Mouse (Mus musculus) midbrain, postnatal 0 days (tissue): ENCODE data around the gene Traf7. TPM values are rescaled to one million over a fixed set of nuclear protein-coding genes. Genes with fewer than 3 reads are reported as not detected.

Experiments used
- ATAC-seq: fragments of 200-750 bp; cut with Nextera tagmentation; 2 replicates; pipeline ENCODE4 v1.8.0; 2017; ENCODE audit warnings: moderate number of reproducible peaks, mild to moderate bottlenecking, moderate TSS enrichment, moderate library complexity; ENCODE audit not compliant: low FRiP score
- DNase-seq: peaks from one replicate; pipeline ENCODE4 v3.0.0-alpha.2; 2015; ENCODE audit warnings: low spot score
- H3K27ac ChIP-seq: fragments of 300-500 bp; sonication (generic); 2 replicates; pipeline ENCODE4 v1.5.1; 2014; ENCODE audit warnings: low read depth, mild to moderate bottlenecking, low read length, mixed read lengths
- H3K27me3 ChIP-seq: fragments of 300-500 bp; sonication (generic); 2 replicates; pipeline ENCODE4 v1.6.1; 2014; ENCODE audit warnings: low read length, control low read depth, mixed read lengths; ENCODE audit not compliant: insufficient read depth
- H3K36me3 ChIP-seq: fragments of 300-500 bp; sonication (generic); 2 replicates; pipeline ENCODE4 v1.6.1; 2014; ENCODE audit warnings: low read length, control low read depth, mixed read lengths; ENCODE audit not compliant: insufficient read depth
- H3K4me1 ChIP-seq: fragments of 300-500 bp; sonication (generic); 2 replicates; pipeline ENCODE4 v1.6.1; 2014; ENCODE audit warnings: mild to moderate bottlenecking, control low read depth, antibody characterized with exemption, low read length, mixed read lengths; ENCODE audit not compliant: insufficient read depth
- H3K4me2 ChIP-seq: fragments of 300-500 bp; sonication (generic); 2 replicates; pipeline ENCODE4 v1.6.1; 2014; ENCODE audit warnings: low read depth, mild to moderate bottlenecking, low read length, mixed read lengths; ENCODE audit not compliant: poor library complexity, severe bottlenecking
- H3K4me3 ChIP-seq: fragments of 300-500 bp; sonication (generic); 2 replicates; pipeline ENCODE4 v1.5.1; 2014; ENCODE audit warnings: low read depth, mild to moderate bottlenecking, low read length, moderate library complexity
- H3K9ac ChIP-seq: fragments of 300-500 bp; sonication (generic); replicated peaks from 2 replicates; pipeline ENCODE4 v1.6.1; 2014; ENCODE audit warnings: mild to moderate bottlenecking, low read length, moderate library complexity, mixed read lengths; ENCODE audit not compliant: poor library complexity, severe bottlenecking
- H3K9me3 ChIP-seq: fragments of 300-500 bp; sonication (generic); 2 replicates; pipeline ENCODE4 v1.6.1; 2016; ENCODE audit warnings: low read length, control low read depth
- CTCF ChIP-seq: IDR thresholded peaks from 2 replicates; pipeline ENCODE4 v1.5.1; 2016; ENCODE audit warnings: antibody characterized with exemption, mild to moderate bottlenecking
- WGBS: fragments of 180-500 bp; shearing (Covaris S2); extraction: QIAGEN DNeasy Blood & Tissue Kit; methylation state at CpG from one replicate; pipeline ENCODE4 v1.1.7; 2014; 5-methylcytosine and 5-hydroxymethylcytosine counted together
- polyA plus RNA-seq: library from polyadenylated mRNA; unstranded; fragments of >200 nt; fragmentation: Nextera tagmentation; extraction: Ambion mirVana; gene quantifications from 2 replicates; pipeline ENCODE4 v1.2.1, GENCODE M21; 2015
- total RNA-seq: library from RNA; depleted of rRNA; stranded (reverse); fragments of >200 nt; gene quantifications from 2 replicates; pipeline ENCODE4 v1.2.3, GENCODE M21; 2014

Traf7 gene
- total and polyA plus RNA-seq, 2 experiments from 2014 or later = 71.4 to 175 TPM

DNA sequence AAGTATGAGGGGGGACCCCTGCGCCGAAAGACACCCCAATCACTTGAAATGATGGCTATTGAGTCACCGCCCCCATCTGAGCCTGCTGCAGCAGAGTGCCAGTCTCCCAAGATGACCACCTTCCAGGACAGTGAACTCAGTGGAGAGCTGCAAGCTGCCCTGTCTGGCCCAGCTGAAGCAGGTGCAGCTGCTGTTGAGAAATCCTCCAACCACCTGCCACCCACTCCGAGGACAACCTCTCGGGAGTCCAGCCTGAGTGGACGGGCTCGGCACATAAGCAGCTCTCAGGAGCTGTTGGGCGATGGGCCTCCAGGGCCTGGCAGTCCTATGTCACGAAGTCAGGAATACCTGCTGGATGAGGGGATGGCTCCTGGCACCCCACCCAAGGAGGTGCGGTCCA, 23.7 kb downstream of the Traf7 start:
- Histone ChIP-seq H3K4me2 (no peak overlapping the region), H3K27me3 (no peaks in the 10 kb centered on the region), H3K9ac (no peak overlapping the region), H3K4me1 (no peaks in the 10 kb centered on the region), H3K36me3 (peaks cover 90% of the 10 kb centered on the region), H3K4me3 (no peak overlapping the region), H3K27ac (no peak overlapping the region), H3K9me3 (no peaks in the 10 kb centered on the region)
- ATAC-seq = no peak
- no peak for DNase-seq
- WGBS = 88% methylated on average over 10 of the region's 10 CpGs
- TF ChIP-seq CTCF = no peak

DNA sequence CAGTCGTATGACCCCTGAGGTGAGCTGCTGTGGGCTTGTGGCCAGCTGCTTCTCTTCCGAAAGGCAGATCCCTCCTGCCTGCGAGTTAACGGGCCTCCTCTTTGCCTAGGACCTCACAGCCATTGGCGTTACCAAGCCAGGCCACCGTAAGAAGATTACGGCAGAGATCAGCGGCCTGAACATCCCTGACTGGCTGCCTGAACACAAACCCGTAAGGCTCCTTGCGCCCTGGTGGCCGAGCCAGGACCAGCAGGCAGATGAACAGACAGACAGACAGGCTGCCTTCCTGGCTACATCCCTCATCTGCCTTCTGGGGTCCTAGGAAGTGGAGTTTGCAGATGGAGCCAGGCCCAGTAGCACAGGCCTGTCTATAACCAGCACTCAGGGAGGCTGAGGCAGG, 25.5 kb downstream of the Traf7 start:
- H3K4me2 ChIP-seq = no peak overlapping the region
- H3K4me3 ChIP-seq = no peak overlapping the region
- H3K9ac ChIP-seq = no peak overlapping the region
- 24% methylated on average over 11 of the region's 11 CpGs for WGBS
- TF ChIP-seq CTCF = peak; percentile 40
- DNase-seq (no peak), ATAC-seq (no peak)
- H3K4me1 ChIP-seq = no peaks in the 10 kb centered on the region
- H3K27me3 ChIP-seq = no peaks in the 10 kb centered on the region
- peaks cover 89% of the 10 kb centered on the region for H3K36me3 ChIP-seq
- no peak overlapping the region for H3K27ac ChIP-seq
- no peaks in the 10 kb centered on the region for H3K9me3 ChIP-seq

DNA sequence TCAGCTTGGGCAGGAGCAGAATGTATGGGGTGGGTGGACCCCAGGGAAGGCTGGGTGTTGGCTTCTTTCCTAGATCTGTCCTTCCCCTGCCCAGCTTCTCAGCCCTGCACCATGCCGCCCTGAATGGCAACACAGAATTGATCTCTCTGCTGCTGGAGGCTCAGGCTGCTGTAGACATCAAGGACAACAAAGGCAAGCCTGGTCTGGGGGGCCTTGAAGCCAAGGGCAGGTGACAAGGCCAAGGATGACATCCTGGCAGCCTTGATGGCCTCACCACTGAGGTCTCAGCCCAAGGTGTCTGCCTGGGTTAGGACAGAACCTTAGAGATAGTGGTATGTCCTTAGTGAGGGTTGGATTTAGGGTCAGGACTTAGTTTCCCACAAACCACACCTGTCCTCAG, 31.7 kb downstream of the Traf7 start:
- ATAC-seq = no peak
- no peak overlapping the region for H3K9ac ChIP-seq
- no peak for TF ChIP-seq CTCF
- WGBS = 80% methylated on average over 1 of the region's 1 CpGs
- peaks cover 50% of the 10 kb centered on the region for H3K36me3 ChIP-seq
- no peaks in the 10 kb centered on the region for H3K9me3 ChIP-seq
- no peak for DNase-seq
- no peaks in the 10 kb centered on the region; the same call in 1 of the 2 replicates for H3K4me1 ChIP-seq
- H3K4me3 ChIP-seq = no peak overlapping the region
- H3K27ac ChIP-seq = 0 out of 2 replicates have a peak overlapping the region, but pooled peaks have one; percentile 12
- H3K27me3 ChIP-seq = no peaks in the 10 kb centered on the region
- no peak overlapping the region for H3K4me2 ChIP-seq

DNA sequence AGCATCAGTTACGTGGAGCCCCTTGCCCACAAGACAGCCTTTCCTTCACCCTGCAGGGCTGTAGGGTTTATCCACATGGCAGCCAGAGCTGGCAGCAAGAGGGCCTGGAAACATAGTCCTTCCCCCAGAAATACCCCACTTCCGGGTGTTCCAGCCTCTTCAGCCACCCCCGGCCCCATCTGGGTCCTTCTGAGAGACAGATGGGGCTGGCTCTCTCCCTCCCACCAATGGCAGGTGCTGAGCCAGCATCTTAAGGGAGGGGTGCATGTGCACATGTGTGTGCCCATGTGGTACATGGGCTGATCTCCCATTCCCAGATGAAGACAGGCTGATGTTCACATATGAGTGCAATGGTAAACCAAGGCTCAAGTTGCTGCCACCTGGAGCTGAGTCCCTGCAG, 32.3 kb downstream of the Traf7 start:
- Histone ChIP-seq H3K27ac (peak overlapping the region; percentile 8; the same call in 1 of the 2 replicates), H3K9me3 (no peaks in the 10 kb centered on the region), H3K4me3 (no peak overlapping the region), H3K9ac (no peak overlapping the region), H3K4me1 (peaks cover 4% of the 10 kb centered on the region), H3K27me3 (no peaks in the 10 kb centered on the region), H3K36me3 (peaks cover 44% of the 10 kb centered on the region), H3K4me2 (no peak overlapping the region)
- DNase-seq (peak; percentile 28), ATAC-seq (no peak)
- TF ChIP-seq CTCF = no peak
- WGBS = 80% methylated on average over 3 of the region's 3 CpGs

DNA sequence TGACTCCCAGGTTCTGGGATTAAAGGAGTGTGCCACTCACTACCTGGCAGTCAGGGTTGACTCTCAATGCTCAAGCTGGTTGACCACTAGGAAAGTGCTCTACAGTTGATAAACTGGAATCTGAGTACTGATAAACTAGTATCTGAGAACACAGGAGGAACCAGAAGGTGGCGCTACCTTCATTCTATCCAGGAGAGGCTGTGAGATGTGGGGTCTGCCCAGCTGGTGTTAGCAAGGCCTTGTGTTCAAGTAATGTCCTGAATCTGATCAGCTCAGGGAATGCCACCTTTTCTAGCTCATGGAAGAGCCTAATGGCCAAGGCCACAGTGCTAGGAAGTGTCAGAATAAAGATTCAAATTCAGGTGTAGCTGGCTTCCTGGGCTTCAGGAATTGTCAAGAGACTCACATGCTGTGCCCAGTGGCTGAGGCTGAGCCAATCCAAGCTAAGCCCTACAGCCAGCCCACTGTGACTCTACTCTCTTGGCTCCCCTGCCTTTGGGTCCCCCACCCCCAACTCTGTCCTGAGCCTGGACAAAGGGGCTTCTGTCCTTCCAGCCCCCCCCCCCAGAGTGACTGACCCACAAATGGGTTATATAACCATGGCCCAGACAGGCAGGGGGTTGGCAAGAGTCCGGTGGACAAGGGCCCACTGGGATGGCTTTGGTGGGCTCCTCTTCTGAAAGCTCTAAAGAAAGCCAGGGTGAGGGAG, 33.0 kb downstream of the Traf7 start:
- Histone ChIP-seq H3K4me3 (no peak overlapping the region), H3K4me2 (no peak overlapping the region), H3K27me3 (no peaks in the 10 kb centered on the region), H3K27ac (peak overlapping the region; percentile 38; the same call in 1 of the 2 replicates), H3K36me3 (peaks cover 40% of the 10 kb centered on the region), H3K4me1 (peaks cover 10% of the 10 kb centered on the region), H3K9me3 (no peaks in the 10 kb centered on the region), H3K9ac (no peak overlapping the region)
- TF ChIP-seq CTCF = peak; percentile 71
- DNase-seq = peak; percentile 78
- ATAC-seq = peak; percentile 65
- WGBS = 43% methylated on average over 2 of the region's 2 CpGs

DNA sequence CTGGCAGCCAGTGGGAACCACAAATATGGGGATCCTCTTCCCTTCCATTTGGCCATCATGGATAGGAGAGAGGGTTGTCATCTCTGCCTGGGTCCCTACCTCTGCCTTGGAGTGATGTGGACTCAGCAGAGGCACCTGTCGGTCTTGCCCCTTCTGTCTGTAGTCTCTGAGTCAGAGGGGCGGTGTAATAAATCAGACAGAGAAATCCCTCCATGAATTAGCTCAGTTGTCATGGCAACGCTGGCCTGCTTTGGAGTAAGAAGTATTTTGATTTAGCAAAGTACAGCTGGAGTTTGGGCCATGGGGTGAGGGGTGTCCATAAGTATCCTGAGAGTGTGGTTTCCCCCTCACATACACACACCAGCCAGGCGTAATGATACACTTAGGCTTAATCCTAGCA, 37.3 kb downstream of the Traf7 start:
- WGBS = 46% methylated on average over 4 of the region's 4 CpGs
- Histone ChIP-seq H3K27ac (peak overlapping the region; percentile 98), H3K4me3 (peak overlapping the region; percentile 93; the same call in 1 of the 2 replicates), H3K4me2 (peak overlapping the region; percentile 84), H3K9ac (peak overlapping the region; percentile 99), H3K9me3 (no peaks in the 10 kb centered on the region), H3K27me3 (no peaks in the 10 kb centered on the region), H3K36me3 (no peaks in the 10 kb centered on the region), H3K4me1 (peaks cover 14% of the 10 kb centered on the region)
- ATAC-seq (no peak), DNase-seq (peak; percentile 62)
- no peak for TF ChIP-seq CTCF
